Mouse (Mus musculus): ENCODE measurements around the gene Cd22. TPM values are rescaled to one million over a fixed set of nuclear protein-coding genes. Genes with fewer than 3 reads are reported as not detected.
"Not testable (repeated sequence)": the region's sequence is repeated elsewhere in the genome, so short reads cannot be mapped to it uniquely, and the experiment has no call there.

Gene Cd22
- polyA plus RNA-seq (2012; rRNA removed) = 0.29 and 0.36 TPM in 2 replicates
- polyA plus RNA-seq (2014; fragmentation: Nextera tagmentation; extraction: Ambion mirVana) = 0.24 and 0.62 TPM in 2 replicates

- TF ChIP-seq EP300 (IDR thresholded peaks at IDR 0.05; ENCODE audit: low read depth) (no peak), CTCF (IDR thresholded peaks at IDR 0.05; ENCODE audit: low read depth) (no peak)
- no peak within 1 kb of the TSS for H3K4me2 ChIP-seq (ENCODE audit: low read depth)
- no peak within 1 kb of the TSS for H3K27ac ChIP-seq
- no peaks in the 10 kb centered on the region for H3K9me3 ChIP-seq (ENCODE audit: control insufficient read depth, low read length)
- DNase-seq (ENCODE audit: low read depth in 3 of 3, low spot score in 3 of 3) (no peak), ATAC-seq (ENCODE audit: insufficient read depth) (no peak)
- no peaks in the 10 kb centered on the region for H3K4me1 ChIP-seq (replicated peaks; ENCODE audit: control insufficient read depth in 2 of 2, insufficient read depth in 2 of 2, low read length in 1 of 2)
- H3K27me3 ChIP-seq (ENCODE audit: control insufficient read depth, insufficient read depth, low read length) = no peaks in the 10 kb centered on the region
- H3K4me3 ChIP-seq (ENCODE audit: insufficient read depth in 1 of 2, low read depth in 2 of 2, low read length in 2 of 2) = no peak within 1 kb of the TSS
- no peaks in the 10 kb centered on the region for H3K36me3 ChIP-seq (replicated peaks; ENCODE audit: control insufficient read depth, insufficient read depth, low read depth)
- 22% methylated on average over 7 of the region's 7 CpGs for WGBS (ENCODE audit: insufficient replicate concordance)
- no peak within 1 kb of the TSS for H3K9ac ChIP-seq (replicated peaks)
These were observed at the start of gene Cd22 for GRCm38 (mm10) chr7:30880176-30880575. Gene Cd22 (minus strand): TSS chr7:30880342.

GRCm38 (mm10) chr7:30924581-30924980 lies 44.4 kb upstream of the Cd22 start, which contains the start of gene Hamp2:
Gene Hamp2 (minus strand): TSS chr7:30924681.
- not testable (repeated sequence) for H3K4me1 ChIP-seq (replicated peaks; ENCODE audit: control insufficient read depth in 2 of 2, insufficient read depth in 2 of 2, low read length in 1 of 2); H3K4me2 ChIP-seq (ENCODE audit: low read depth); H3K27ac ChIP-seq; H3K4me3 ChIP-seq (ENCODE audit: insufficient read depth in 1 of 2, low read depth in 2 of 2, low read length in 2 of 2); H3K27me3 ChIP-seq (ENCODE audit: control insufficient read depth, insufficient read depth, low read length); H3K9ac ChIP-seq (replicated peaks); ATAC-seq (ENCODE audit: insufficient read depth); H3K9me3 ChIP-seq (ENCODE audit: control insufficient read depth, low read length); H3K36me3 ChIP-seq (replicated peaks; ENCODE audit: control insufficient read depth, insufficient read depth, low read depth); DNase-seq (ENCODE audit: low read depth in 3 of 3, low spot score in 3 of 3)
- 39% methylated on average over 2 of the region's 2 CpGs for WGBS (ENCODE audit: insufficient replicate concordance)

- Histone ChIP-seq H3K27me3 (ENCODE audit: control insufficient read depth, insufficient read depth, low read length) (no peaks in the 10 kb centered on the region), H3K27ac (no peak overlapping the region), H3K36me3 (replicated peaks; ENCODE audit: control insufficient read depth, insufficient read depth, low read depth) (no peaks in the 10 kb centered on the region), H3K4me1 (replicated peaks; ENCODE audit: control insufficient read depth in 2 of 2, insufficient read depth in 2 of 2, low read length in 1 of 2) (no peaks in the 10 kb centered on the region), H3K9ac (replicated peaks) (no peak overlapping the region), H3K4me3 (ENCODE audit: insufficient read depth in 1 of 2, low read depth in 2 of 2, low read length in 2 of 2) (no peak overlapping the region), H3K9me3 (ENCODE audit: control insufficient read depth, low read length) (no peaks in the 10 kb centered on the region), H3K4me2 (ENCODE audit: low read depth) (no peak overlapping the region)
- no peak for TF ChIP-seq EP300 (IDR thresholded peaks at IDR 0.05; ENCODE audit: low read depth)
- no peak for TF ChIP-seq CTCF (IDR thresholded peaks at IDR 0.05; ENCODE audit: low read depth)
- 34% methylated on average over 3 of the region's 3 CpGs for WGBS (ENCODE audit: insufficient replicate concordance)
- no peak for ATAC-seq (ENCODE audit: insufficient read depth)
- DNase-seq (ENCODE audit: low read depth in 3 of 3, low spot score in 3 of 3) = no peak
These were observed 43.9 kb upstream of the Cd22 start for GRCm38 (mm10) chr7:30924071-30924470.

- H3K36me3 ChIP-seq (replicated peaks; ENCODE audit: control insufficient read depth, insufficient read depth, low read depth); H3K9ac ChIP-seq (replicated peaks); DNase-seq (ENCODE audit: low read depth in 3 of 3, low spot score in 3 of 3); ATAC-seq (ENCODE audit: insufficient read depth); H3K4me3 ChIP-seq (ENCODE audit: insufficient read depth in 1 of 2, low read depth in 2 of 2, low read length in 2 of 2); H3K27me3 ChIP-seq (ENCODE audit: control insufficient read depth, insufficient read depth, low read length); H3K9me3 ChIP-seq (ENCODE audit: control insufficient read depth, low read length); H3K4me2 ChIP-seq (ENCODE audit: low read depth); H3K27ac ChIP-seq; H3K4me1 ChIP-seq (replicated peaks; ENCODE audit: control insufficient read depth in 2 of 2, insufficient read depth in 2 of 2, low read length in 1 of 2): not testable (repeated sequence)
- WGBS (ENCODE audit: insufficient replicate concordance) = 25% methylated on average over 3 of the region's 3 CpGs
These were observed 42.3 kb upstream of the Cd22 start for GRCm38 (mm10) chr7:30922490-30922889.

- Histone ChIP-seq H3K36me3 (replicated peaks; ENCODE audit: control insufficient read depth, insufficient read depth, low read depth) (no peaks in the 10 kb centered on the region), H3K9me3 (ENCODE audit: control insufficient read depth, low read length) (no peaks in the 10 kb centered on the region), H3K27me3 (ENCODE audit: control insufficient read depth, insufficient read depth, low read length) (no peaks in the 10 kb centered on the region), H3K4me3 (ENCODE audit: insufficient read depth in 1 of 2, low read depth in 2 of 2, low read length in 2 of 2) (no peak overlapping the region), H3K27ac (no peak overlapping the region), H3K4me2 (ENCODE audit: low read depth) (no peak overlapping the region), H3K9ac (replicated peaks) (no peak overlapping the region), H3K4me1 (replicated peaks; ENCODE audit: control insufficient read depth in 2 of 2, insufficient read depth in 2 of 2, low read length in 1 of 2) (no peaks in the 10 kb centered on the region)
- TF ChIP-seq EP300 (IDR thresholded peaks at IDR 0.05; ENCODE audit: low read depth) (no peak), CTCF (IDR thresholded peaks at IDR 0.05; ENCODE audit: low read depth) (no peak)
- ATAC-seq (ENCODE audit: insufficient read depth) (no peak), DNase-seq (ENCODE audit: low read depth in 3 of 3, low spot score in 3 of 3) (peak in 1 of 3 experiments; percentile 22)
- 36% methylated on average over 3 of the region's 3 CpGs for WGBS (ENCODE audit: insufficient replicate concordance)
These were observed 40.1 kb upstream of the Cd22 start for GRCm38 (mm10) chr7:30920217-30920616.
